Mouse (Mus musculus): ENCODE measurements around the gene Map3k14. TPM values are rescaled to one million over a fixed set of nuclear protein-coding genes. Genes with fewer than 3 reads are reported as not detected.

Gene Map3k14
- polyA plus RNA-seq, 1 experiment from 2014 or later: 3.1 TPM

DNA sequence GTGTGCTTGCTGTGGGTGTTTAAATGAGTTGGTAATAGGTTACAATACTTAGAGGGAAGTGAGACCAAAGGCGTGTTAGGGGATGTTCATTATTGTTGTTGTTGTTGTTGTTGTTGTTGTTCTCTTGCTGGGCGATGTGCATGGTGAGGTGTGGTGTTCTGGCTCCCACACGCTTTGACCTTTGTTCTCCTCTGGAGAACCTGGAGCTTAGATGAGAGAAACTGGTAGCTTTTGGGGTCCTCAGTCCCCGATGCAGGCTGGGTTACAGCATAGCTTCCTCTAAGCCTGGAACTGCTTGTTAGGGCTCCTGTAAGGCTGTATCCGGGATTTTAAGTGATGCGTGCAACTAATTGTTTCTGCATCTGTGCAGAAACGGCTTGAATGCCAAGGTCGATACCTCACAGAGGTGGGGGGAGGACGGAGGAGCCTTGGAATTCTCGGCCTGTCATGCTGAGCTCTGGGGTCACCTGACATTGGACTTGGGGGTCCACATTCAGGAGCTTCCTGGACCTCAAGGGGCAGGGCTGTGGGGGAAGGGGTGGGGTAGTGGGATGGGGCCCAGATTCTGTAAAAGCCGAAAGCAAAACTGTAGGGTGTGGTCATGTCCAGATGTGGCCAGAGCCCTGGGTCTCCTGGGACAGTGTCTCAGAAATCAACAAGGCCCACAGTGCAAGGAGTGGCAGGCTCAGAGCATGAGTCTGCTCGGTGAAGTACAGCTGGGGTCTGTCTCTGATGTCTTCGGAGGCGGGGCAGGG is 91.4 kb downstream of the Map3k14 start:
- H3K27ac ChIP-seq (replicated peaks): no peak overlapping the region
- no peaks in the 10 kb centered on the region for H3K9me3 ChIP-seq
- DNase-seq (ENCODE audit: low spot score): no peak
- 80% methylated on average over 14 of the region's 14 CpGs for WGBS
- H3K36me3 ChIP-seq (replicated peaks): no peaks in the 10 kb centered on the region
- peaks cover 52% of the 10 kb centered on the region for H3K27me3 ChIP-seq (replicated peaks; ENCODE audit: low read depth, poor library complexity, severe bottlenecking)
- no peak overlapping the region for H3K4me3 ChIP-seq
- H3K4me1 ChIP-seq: peaks cover 19% of the 10 kb centered on the region

GRCm38 (mm10) chr11:103174891-103175391 is 92.3 kb downstream of the Map3k14 start:
- Histone ChIP-seq H3K4me1 (peaks cover 26% of the 10 kb centered on the region), H3K4me3 (no peak overlapping the region), H3K9me3 (no peaks in the 10 kb centered on the region), H3K27me3 (replicated peaks; ENCODE audit: low read depth, poor library complexity, severe bottlenecking) (peaks cover 55% of the 10 kb centered on the region), H3K27ac (replicated peaks) (no peak overlapping the region), H3K36me3 (replicated peaks) (no peaks in the 10 kb centered on the region)
- WGBS: 49% methylated on average over 8 of the region's 8 CpGs
- no peak for DNase-seq (ENCODE audit: low spot score)

GRCm38 (mm10) chr11:103174411-103174832 is 92.8 kb downstream of the Map3k14 start:
- Histone ChIP-seq H3K4me3 (no peak overlapping the region), H3K27ac (replicated peaks) (no peak overlapping the region), H3K27me3 (replicated peaks; ENCODE audit: low read depth, poor library complexity, severe bottlenecking) (peaks cover 58% of the 10 kb centered on the region), H3K4me1 (peaks cover 26% of the 10 kb centered on the region), H3K36me3 (replicated peaks) (no peaks in the 10 kb centered on the region), H3K9me3 (no peaks in the 10 kb centered on the region)
- WGBS: 76% methylated on average over 5 of the region's 5 CpGs
- no peak for DNase-seq (ENCODE audit: low spot score)

GRCm38 (mm10) chr11:103173771-103174344 is 93.4 kb downstream of the Map3k14 start:
- no peaks in the 10 kb centered on the region for H3K9me3 ChIP-seq
- H3K36me3 ChIP-seq (replicated peaks): no peaks in the 10 kb centered on the region
- H3K27ac ChIP-seq (replicated peaks): no peak overlapping the region
- no peak overlapping the region for H3K4me3 ChIP-seq
- WGBS: 91% methylated on average over 11 of the region's 11 CpGs
- DNase-seq (ENCODE audit: low spot score): no peak
- H3K4me1 ChIP-seq: peaks cover 26% of the 10 kb centered on the region
- peaks cover 63% of the 10 kb centered on the region for H3K27me3 ChIP-seq (replicated peaks; ENCODE audit: low read depth, poor library complexity, severe bottlenecking)

- Histone ChIP-seq H3K36me3 (replicated peaks) (no peaks in the 10 kb centered on the region), H3K27ac (replicated peaks) (no peak overlapping the region), H3K27me3 (replicated peaks; ENCODE audit: low read depth, poor library complexity, severe bottlenecking) (peaks cover 70% of the 10 kb centered on the region), H3K9me3 (no peaks in the 10 kb centered on the region), H3K4me1 (peaks cover 26% of the 10 kb centered on the region), H3K4me3 (no peak overlapping the region)
- WGBS: 83% methylated on average over 7 of the region's 7 CpGs
- DNase-seq (ENCODE audit: low spot score): no peak
These were observed 94.1 kb downstream of the Map3k14 start for GRCm38 (mm10) chr11:103173041-103173770.

GRCm38 (mm10) chr11:103172392-103173040 is 94.8 kb downstream of the Map3k14 start:
- no peaks in the 10 kb centered on the region for H3K36me3 ChIP-seq (replicated peaks)
- 66% methylated on average over 6 of the region's 6 CpGs for WGBS
- H3K4me3 ChIP-seq: no peak overlapping the region
- peaks cover 26% of the 10 kb centered on the region for H3K4me1 ChIP-seq
- H3K27ac ChIP-seq (replicated peaks): no peak overlapping the region
- no peaks in the 10 kb centered on the region for H3K9me3 ChIP-seq
- DNase-seq (ENCODE audit: low spot score): no peak
- H3K27me3 ChIP-seq (replicated peaks; ENCODE audit: low read depth, poor library complexity, severe bottlenecking): peaks cover 75% of the 10 kb centered on the region

- Histone ChIP-seq H3K4me3 (peak overlapping the region; percentile 73), H3K27me3 (replicated peaks; ENCODE audit: low read depth, poor library complexity, severe bottlenecking) (peaks cover 76% of the 10 kb centered on the region)
- 56% methylated on average over 9 of the region's 9 CpGs for WGBS
These were observed 95.4 kb downstream of the Map3k14 start for GRCm38 (mm10) chr11:103171703-103172391.

DNA sequence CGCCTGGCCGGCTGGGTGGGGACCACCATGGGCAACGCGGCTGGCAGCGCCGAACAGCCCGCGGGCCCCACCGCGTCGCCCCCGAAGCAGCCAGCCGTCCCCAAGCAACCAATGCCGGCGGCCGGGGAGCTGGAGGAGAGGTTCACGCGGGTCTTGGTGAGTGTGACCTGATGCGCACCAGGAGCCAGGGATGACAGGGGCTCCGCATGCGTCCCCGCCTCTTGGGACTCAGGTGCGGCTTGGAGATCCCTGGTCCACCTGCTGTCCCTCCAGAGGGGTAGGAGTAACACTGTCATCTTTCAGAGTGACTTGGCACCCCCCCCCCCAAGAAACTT is 96.0 kb downstream of the Map3k14 start:
- peak overlapping the region; percentile 73 for H3K4me3 ChIP-seq
- DNase-seq (ENCODE audit: low spot score): no peak
- peaks cover 26% of the 10 kb centered on the region for H3K4me1 ChIP-seq
- peak overlapping the region; percentile 51; the same call in 1 of the 2 replicates for H3K27ac ChIP-seq (replicated peaks)
- H3K9me3 ChIP-seq: no peaks in the 10 kb centered on the region
- no peaks in the 10 kb centered on the region for H3K36me3 ChIP-seq (replicated peaks)
- H3K27me3 ChIP-seq (replicated peaks; ENCODE audit: low read depth, poor library complexity, severe bottlenecking): peaks cover 76% of the 10 kb centered on the region
- 2% methylated on average over 23 of the region's 23 CpGs for WGBS

More at GRCm38 (mm10) chr11:103171703-103172391, 95.4 kb downstream of the Map3k14 start:
- Histone ChIP-seq H3K36me3 (replicated peaks) (no peaks in the 10 kb centered on the region), H3K9me3 (no peaks in the 10 kb centered on the region), H3K27ac (replicated peaks) (no peak overlapping the region), H3K4me1 (peaks cover 26% of the 10 kb centered on the region)
- DNase-seq (ENCODE audit: low spot score): no peak

GRCm38 (mm10) chr11:103170494-103171285 is 96.6 kb downstream of the Map3k14 start, which contains the start of gene Fmnl1:
Fmnl1 (plus strand) TSS chr11:103171107.
- H3K4me3 ChIP-seq: peak within 1 kb of the TSS; percentile 73
- H3K27ac ChIP-seq (replicated peaks): peak within 1 kb of the TSS; percentile 51; the same call in 1 of the 2 replicates
- H3K4me1 ChIP-seq: peaks cover 21% of the 10 kb centered on the region
- peak; percentile 46 for DNase-seq (ENCODE audit: low spot score)
- no peaks in the 10 kb centered on the region for H3K36me3 ChIP-seq (replicated peaks)
- WGBS: 1% methylated on average over 83 of the region's 84 CpGs
- H3K27me3 ChIP-seq (replicated peaks; ENCODE audit: low read depth, poor library complexity, severe bottlenecking): peaks cover 76% of the 10 kb centered on the region
- no peaks in the 10 kb centered on the region for H3K9me3 ChIP-seq

GRCm38 (mm10) chr11:103170111-103170493 is 97.2 kb downstream of the Map3k14 start:
- peaks cover 75% of the 10 kb centered on the region for H3K27me3 ChIP-seq (replicated peaks; ENCODE audit: low read depth, poor library complexity, severe bottlenecking)
- peak overlapping the region; percentile 73 for H3K4me3 ChIP-seq

More at GRCm38 (mm10) chr11:103170111-103170493, 97.2 kb downstream of the Map3k14 start:
- H3K27ac ChIP-seq (replicated peaks): no peak overlapping the region
- no peaks in the 10 kb centered on the region for H3K36me3 ChIP-seq (replicated peaks)
- H3K9me3 ChIP-seq: no peaks in the 10 kb centered on the region
- DNase-seq (ENCODE audit: low spot score): no peak
- peaks cover 19% of the 10 kb centered on the region for H3K4me1 ChIP-seq
- 60% methylated on average over 3 of the region's 3 CpGs for WGBS

Data from embryonic facial prominence, embryonic 10.5 days (tissue).